Mouse (Mus musculus) embryonic stem cell, embryonic (primary cell): ENCODE measurements around the gene Pitpnm2.

Source experiments
- CTCF ChIA-PET, 4 experiments: fragments of 300-600 bp in 2 of 4; fragments of 350-600 bp in 2 of 4; sonication (Branson Sonifier 250); formaldehyde crosslinking; loops; one replicate each; lab custom pipeline; 2022; ENCODE audit warnings: inconsistent platforms in 2 of 4; lab: Charles Lee
- POLR2A ChIA-PET, 4 experiments: fragments of 300-600 bp in 2 of 4; fragments of 350-600 bp in 2 of 4; sonication (Branson Sonifier 250); formaldehyde crosslinking; loops; one replicate each; lab custom pipeline; 2022; ENCODE audit warnings: antibody characterized with exemption in 4 of 4, inconsistent platforms in 1 of 4; lab: Charles Lee

The Pitpnm2 gene

GRCm38 (mm10) chr5:124249614-124250591 is at the start of gene Pitpnm2:
Pitpnm2 (minus strand) TSS chr5:124249760.
- CTCF ChIA-PET = interaction anchor here in 2 of 4 experiments (0.6 to 0.8 kb wide), 8 partner anchors 9 to 1118 kb away, joined by 3 to 4 read pairs (median 3); partner anchors contain the start of gene Rhof (in 1 of the 2)
- POLR2A ChIA-PET = interaction anchor here (0.6 to 1.9 kb wide), 20 partner anchors 9 to 963 kb away, joined by 3 to 8 read pairs (median 4); partner anchors contain the start of genes 2810006K23Rik (in 1 of the 4) and Mphosph9 (in 1 of the 4)

GRCm38 (mm10) chr5:124299307-124299706 is 49.7 kb upstream of the Pitpnm2 start:
- POLR2A ChIA-PET = interaction anchor here in 2 of 4 experiments (0.7 to 1.6 kb wide), 5 partner anchors 13 to 364 kb away, joined by 3 to 7 read pairs (median 4); partner anchors contain the start of genes 2810006K23Rik (in 1 of the 2) and Mphosph9 (in 1 of the 2)

GRCm38 (mm10) chr5:124296475-124296874 is 46.9 kb upstream of the Pitpnm2 start:
- ChIA-PET POLR2A (interaction anchor here in 3 of 4 experiments (1.0 to 1.8 kb wide), 5 partner anchors 9 to 134 kb away, joined by 3 to 4 read pairs (median 4); partner anchors contain the start of genes 2810006K23Rik (in 2 of the 3) and Mphosph9 (in 2 of the 3)), CTCF (interaction anchor here in 2 of 4 experiments (0.5 to 2.2 kb wide), 3 partner anchors 134 to 952 kb away, joined by 3 to 7 read pairs (median 4); no protein-coding TSS in a partner anchor)

More at GRCm38 (mm10) chr5:124299307-124299706, 49.7 kb upstream of the Pitpnm2 start:
- CTCF ChIA-PET = interaction anchor here (0.5 to 3.2 kb wide), 14 partner anchors 10 to 629 kb away, joined by 3 to 16 read pairs (median 4); no protein-coding TSS in a partner anchor

GRCm38 (mm10) chr5:124293967-124294366 is 44.4 kb upstream of the Pitpnm2 start:
- POLR2A ChIA-PET = interaction anchor here in 2 of 4 experiments (1.0 to 2.3 kb wide), 5 partner anchors 9 to 43 kb away, joined by 3 to 10 read pairs (median 3); partner anchors contain the start of genes 2810006K23Rik (in 1 of the 2) and Mphosph9 (in 1 of the 2)
- CTCF ChIA-PET = interaction anchor here in 1 of 4 experiments (0.6 to 0.7 kb wide), 2 partner anchors 281 to 1320 kb away, joined by 3 read pairs; no protein-coding TSS in a partner anchor

- POLR2A ChIA-PET = interaction anchor here in 1 of 4 experiments (1.0 kb wide), 1 partner anchor 38 kb away, joined by 4 read pairs; the partner anchor contains the start of genes 2810006K23Rik and Mphosph9
These were observed 40.7 kb upstream of the Pitpnm2 start for GRCm38 (mm10) chr5:124290216-124290615.

GRCm38 (mm10) chr5:124287616-124288247 is 38.2 kb upstream of the Pitpnm2 start:
- POLR2A ChIA-PET = interaction anchor here in 1 of 4 experiments (0.9 to 1.5 kb wide), 3 partner anchors 9 to 177 kb away, joined by 3 to 4 read pairs (median 4); no protein-coding TSS in a partner anchor

More at GRCm38 (mm10) chr5:124290216-124290615, 40.7 kb upstream of the Pitpnm2 start:
- CTCF ChIA-PET = interaction anchor here in 3 of 4 experiments (0.7 to 1.8 kb wide), 4 partner anchors 22 to 497 kb away, joined by 3 to 4 read pairs (median 4); no protein-coding TSS in a partner anchor

GRCm38 (mm10) chr5:124284330-124284729 is 34.8 kb upstream of the Pitpnm2 start:
- CTCF ChIA-PET = interaction anchor here (0.6 to 3.7 kb wide), 17 partner anchors 11 to 859 kb away, joined by 3 to 16 read pairs (median 4); no protein-coding TSS in a partner anchor
- POLR2A ChIA-PET = interaction anchor here in 2 of 4 experiments (0.6 to 3.3 kb wide), 6 partner anchors 10 to 587 kb away, joined by 3 to 10 read pairs (median 4); partner anchors contain the start of genes 2810006K23Rik (in 1 of the 2) and Mphosph9 (in 1 of the 2)

More at GRCm38 (mm10) chr5:124287616-124288247, 38.2 kb upstream of the Pitpnm2 start:
- CTCF ChIA-PET = interaction anchor here in 2 of 4 experiments (0.9 to 1.9 kb wide), 4 partner anchors 125 to 203 kb away, joined by 3 to 6 read pairs (median 4); no protein-coding TSS in a partner anchor

GRCm38 (mm10) chr5:124282854-124283253 is 33.3 kb upstream of the Pitpnm2 start:
- POLR2A ChIA-PET = interaction anchor here in 1 of 4 experiments (0.7 to 3.3 kb wide), 6 partner anchors 9 to 45 kb away, joined by 3 to 10 read pairs (median 3); partner anchors contain the start of genes 2810006K23Rik and Mphosph9
- CTCF ChIA-PET = interaction anchor here in 2 of 4 experiments (1.4 to 3.7 kb wide), 2 partner anchors 120 kb away, joined by 5 to 16 read pairs; no protein-coding TSS in a partner anchor

- POLR2A ChIA-PET = interaction anchor here in 1 of 4 experiments (0.6 to 1.0 kb wide), 2 partner anchors 13 to 32 kb away, joined by 3 to 4 read pairs; no protein-coding TSS in a partner anchor
- CTCF ChIA-PET = no interaction called here
These were observed 20.7 kb upstream of the Pitpnm2 start for GRCm38 (mm10) chr5:124270226-124270625.

GRCm38 (mm10) chr5:124269661-124270060 is 20.1 kb upstream of the Pitpnm2 start:
- CTCF ChIA-PET = no interaction called here

GRCm38 (mm10) chr5:124267652-124268051 is 18.1 kb upstream of the Pitpnm2 start:
- POLR2A ChIA-PET = no interaction called here
- CTCF ChIA-PET = no interaction called here

More at GRCm38 (mm10) chr5:124269661-124270060, 20.1 kb upstream of the Pitpnm2 start:
- POLR2A ChIA-PET = interaction anchor here in 1 of 4 experiments (0.6 to 1.5 kb wide), 3 partner anchors 10 to 33 kb away, joined by 4 to 6 read pairs (median 4); no protein-coding TSS in a partner anchor

GRCm38 (mm10) chr5:124266821-124267220 is 17.3 kb upstream of the Pitpnm2 start:
- POLR2A ChIA-PET = interaction anchor here in 3 of 4 experiments (0.6 to 2.0 kb wide), 6 partner anchors 10 to 323 kb away, joined by 3 to 9 read pairs (median 4); no protein-coding TSS in a partner anchor

GRCm38 (mm10) chr5:124263246-124263645 is 13.7 kb upstream of the Pitpnm2 start:
- POLR2A ChIA-PET = interaction anchor here in 3 of 4 experiments (0.6 to 0.8 kb wide), 7 partner anchors 33 to 348 kb away, joined by 3 to 6 read pairs (median 3); no protein-coding TSS in a partner anchor
- CTCF ChIA-PET = interaction anchor here in 2 of 4 experiments (0.7 to 1.3 kb wide), 2 partner anchors 76 to 179 kb away, joined by 3 to 4 read pairs; no protein-coding TSS in a partner anchor

More at GRCm38 (mm10) chr5:124266821-124267220, 17.3 kb upstream of the Pitpnm2 start:
- CTCF ChIA-PET = no interaction called here

GRCm38 (mm10) chr5:124262090-124262489 is 12.5 kb upstream of the Pitpnm2 start:
- ChIA-PET POLR2A (interaction anchor here in 2 of 4 experiments (1.0 to 1.2 kb wide), 2 partner anchors 12 to 15 kb away, joined by 3 read pairs; no protein-coding TSS in a partner anchor), CTCF (no interaction called here)

GRCm38 (mm10) chr5:124259133-124259532 is 9.6 kb upstream of the Pitpnm2 start:
- POLR2A ChIA-PET = interaction anchor here in 1 of 4 experiments (1.0 to 1.6 kb wide), 2 partner anchors 10 to 11 kb away, joined by 4 to 6 read pairs; no protein-coding TSS in a partner anchor

GRCm38 (mm10) chr5:124258026-124258425 is 8.5 kb upstream of the Pitpnm2 start:
- POLR2A ChIA-PET = interaction anchor here in 1 of 4 experiments (1.6 kb wide), 1 partner anchor 10 kb away, joined by 6 read pairs; no protein-coding TSS in a partner anchor

More at GRCm38 (mm10) chr5:124259133-124259532, 9.6 kb upstream of the Pitpnm2 start:
- CTCF ChIA-PET = interaction anchor here in 3 of 4 experiments (0.6 to 2.1 kb wide), 4 partner anchors 9 to 97 kb away, joined by 3 to 6 read pairs (median 4); no protein-coding TSS in a partner anchor

More at GRCm38 (mm10) chr5:124258026-124258425, 8.5 kb upstream of the Pitpnm2 start:
- CTCF ChIA-PET = interaction anchor here in 1 of 4 experiments (0.8 kb wide), 1 partner anchor 95 kb away, joined by 5 read pairs; no protein-coding TSS in a partner anchor
